Mouse (Mus musculus): ENCODE measurements around the gene Ehd2.

Gene Ehd2

DNA sequence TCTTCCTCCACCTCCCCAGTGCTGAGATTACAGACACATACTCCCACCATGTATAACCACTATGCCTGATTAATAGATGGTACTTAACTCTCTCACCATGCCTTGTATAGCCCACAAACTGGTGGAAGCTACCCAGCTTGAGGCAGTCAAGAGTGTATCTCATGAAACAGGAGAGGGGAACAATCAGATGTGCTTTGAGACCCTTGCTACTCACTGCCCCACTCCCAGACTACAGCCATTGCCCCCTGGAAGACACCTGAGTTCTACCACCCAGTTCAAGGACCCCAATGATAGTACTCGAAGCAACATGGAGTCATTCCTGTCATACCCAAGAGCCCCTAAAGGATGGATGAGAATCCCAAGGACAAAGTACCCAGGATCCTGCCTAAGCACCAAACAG, 60.8 kb downstream of the Ehd2 start:
- no peak for DNase-seq

- peak; percentile 90 for DNase-seq
These were observed 61.5 kb downstream of the Ehd2 start for GRCm38 (mm10) chr7:15905861-15906260.

DNA sequence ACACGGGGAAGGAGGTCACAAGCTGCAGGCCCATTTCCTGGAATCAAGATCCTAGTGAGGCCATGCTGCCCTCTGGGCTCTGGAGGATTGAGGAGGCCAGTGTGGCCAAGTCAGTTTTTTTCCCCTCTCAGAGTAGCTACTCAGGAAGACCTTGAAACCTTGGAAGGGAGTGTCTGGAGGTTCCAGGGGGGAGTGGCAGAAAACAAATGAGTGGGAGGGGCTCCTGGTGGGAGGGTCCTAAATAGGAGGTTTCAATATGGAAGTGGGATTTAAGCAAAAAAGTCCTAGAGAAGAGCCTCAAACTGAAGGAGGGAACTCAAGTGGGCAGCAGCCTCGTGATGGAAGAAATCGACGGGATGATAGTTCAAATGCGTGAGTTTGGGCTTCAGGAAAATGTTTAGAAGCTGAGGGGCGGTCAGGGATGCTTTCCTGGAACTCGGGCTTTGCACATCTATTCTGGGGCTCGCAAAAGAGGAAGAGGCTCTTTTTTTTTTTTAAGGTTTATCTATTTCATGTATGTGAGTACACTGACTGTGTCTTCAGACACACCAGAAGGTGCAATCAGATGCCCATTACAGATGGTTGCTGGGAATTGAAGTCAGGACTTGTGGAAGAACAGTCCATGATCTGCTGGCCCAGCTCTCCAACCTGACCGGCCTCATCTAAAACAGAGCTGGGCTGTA, 65.9 kb downstream of the Ehd2 start:
- no peak for DNase-seq

Data from retina, postnatal 1 day (tissue).